Mouse (Mus musculus) CD8-positive naive resting alpha-beta T cell, adult 2 months (primary cell): ENCODE data around the gene Hint2.

Experiments
- DNase-seq, 2 experiments: peaks; one replicate each; pipeline ENCODE4 v3.0.0; 2022; ENCODE audit warnings: low read depth in 2 of 2, low spot score in 2 of 2

Gene Hint2

GRCm38 (mm10) chr4:43612534-43612933, 43.7 kb downstream of the Hint2 start:
- DNase-seq: no peak

- no peak for DNase-seq
Measured at GRCm38 (mm10) chr4:43604751-43605685, 51.2 kb downstream of the Hint2 start.
